Mouse (Mus musculus) forebrain, postnatal 0 days (tissue): ENCODE results near the gene D630045J12Rik. TPM values are rescaled to one million over a fixed set of nuclear protein-coding genes. Genes with fewer than 3 reads are reported as not detected.
A peak's percentile ranks its signal among the peaks of the same experiment; 100 is the strongest.

Experiments used
- ATAC-seq: fragments of 200-750 bp; cut with Nextera tagmentation; 2 replicates; pipeline ENCODE4 v1.8.0; 2017; ENCODE audit warnings: mild to moderate bottlenecking, moderate library complexity
- DNase-seq: peaks from one replicate; pipeline ENCODE4 v3.0.0-alpha.2; 2015
- H3K27ac ChIP-seq: fragments of 300-500 bp; sonication (generic); 2 replicates; pipeline ENCODE4 v1.5.1; 2014; ENCODE audit warnings: low read depth, mild to moderate bottlenecking, antibody characterized with exemption, low read length, moderate library complexity, mixed read lengths
- H3K27me3 ChIP-seq: fragments of 300-500 bp; sonication (generic); 2 replicates; pipeline ENCODE4 v1.6.1; 2014; ENCODE audit warnings: mild to moderate bottlenecking, low read length, mixed read lengths; ENCODE audit not compliant: insufficient read depth
- H3K36me3 ChIP-seq: fragments of 300-500 bp; sonication (generic); 2 replicates; pipeline ENCODE4 v1.6.1; 2014; ENCODE audit warnings: mild to moderate bottlenecking, moderate library complexity; ENCODE audit not compliant: insufficient read depth
- H3K4me1 ChIP-seq: fragments of 300-500 bp; sonication (generic); 2 replicates; pipeline ENCODE4 v1.6.1; 2014; ENCODE audit warnings: antibody characterized with exemption; ENCODE audit not compliant: insufficient read depth
- H3K4me2 ChIP-seq: fragments of 300-500 bp; sonication (generic); 2 replicates; pipeline ENCODE4 v1.6.1; 2014; ENCODE audit warnings: low read depth, mild to moderate bottlenecking, moderate library complexity
- H3K4me3 ChIP-seq: fragments of 300-500 bp; sonication (generic); 2 replicates; pipeline ENCODE4 v1.5.1; 2014; ENCODE audit warnings: low read depth, low read length, mixed read lengths
- H3K9ac ChIP-seq: fragments of 300-500 bp; sonication (generic); 2 replicates; pipeline ENCODE4 v1.6.1; 2014; ENCODE audit warnings: mild to moderate bottlenecking
- H3K9me3 ChIP-seq: fragments of 300-500 bp; sonication (generic); 2 replicates; pipeline ENCODE4 v1.6.1; 2016; ENCODE audit warnings: low read length
- CTCF ChIP-seq: sonication (generic); IDR thresholded peaks from 2 replicates; pipeline ENCODE4 v1.5.1; 2016; ENCODE audit warnings: antibody characterized with exemption, control low read depth, low read depth
- WGBS: fragments of 180-500 bp; shearing (Covaris S2); extraction: QIAGEN DNeasy Blood & Tissue Kit; methylation state at CpG from one replicate; pipeline ENCODE4 v1.1.7; 2014; 5-methylcytosine and 5-hydroxymethylcytosine counted together
- polyA plus RNA-seq: library from polyadenylated mRNA; unstranded; fragments of >200 nt; fragmentation: Nextera tagmentation; extraction: Ambion mirVana; gene quantifications from 2 replicates; pipeline ENCODE4 v1.2.1, GENCODE M21; 2015
- total RNA-seq: library from RNA; depleted of rRNA; stranded (reverse); fragments of >200 nt; gene quantifications from 2 replicates; pipeline ENCODE4 v1.2.3, GENCODE M21; 2014; rRNA removed

D630045J12Rik gene
- total RNA-seq (33.7 and 38.7 TPM in 2 replicates), polyA plus RNA-seq (7.7 and 11.4 TPM in 2 replicates)

GRCm38 (mm10) chr6:38253736-38254641 lies at the start of gene D630045J12Rik:
Gene D630045J12Rik (minus strand): TSS chr6:38254009.
- Histone ChIP-seq H3K4me3 (peak within 1 kb of the TSS; percentile 88), H3K27me3 (no peaks in the 10 kb centered on the region), H3K4me2 (peak within 1 kb of the TSS; percentile 73), H3K9ac (peak within 1 kb of the TSS; percentile 95), H3K36me3 (no peaks in the 10 kb centered on the region), H3K9me3 (no peaks in the 10 kb centered on the region), H3K4me1 (peaks cover 27% of the 10 kb centered on the region), H3K27ac (peak within 1 kb of the TSS; percentile 93)
- WGBS, result under 1% methylated on average over 97 of the region's 118 CpGs
- TF ChIP-seq CTCF, result 0 out of 2 replicates have a peak, but pooled peaks have one; percentile 1
- ATAC-seq (peak; percentile 94), DNase-seq (peak; percentile 77)

- H3K36me3 ChIP-seq, result peaks cover 10% of the 10 kb centered on the region
- H3K4me2 ChIP-seq, result peak within 1 kb of the TSS; percentile 78
- peak within 1 kb of the TSS; percentile 95 for H3K9ac ChIP-seq
- no peaks in the 10 kb centered on the region for H3K27me3 ChIP-seq
- no peaks in the 10 kb centered on the region for H3K9me3 ChIP-seq
- DNase-seq (peak; percentile 84), ATAC-seq (peak; percentile 96)
- H3K4me1 ChIP-seq, result peaks cover 8% of the 10 kb centered on the region; the same call in 1 of the 2 replicates
- peak; percentile 21; the same call in 1 of the 2 replicates for TF ChIP-seq CTCF
- WGBS, result under 1% methylated on average over 67 of the region's 70 CpGs
- H3K27ac ChIP-seq, result peak within 1 kb of the TSS; percentile 88
- H3K4me3 ChIP-seq, result peak within 1 kb of the TSS; percentile 78
Observed at GRCm38 (mm10) chr6:38298761-38299401, 45.1 kb upstream of the D630045J12Rik start, which contains the start of gene Zc3hav1l. Gene Zc3hav1l (minus strand): TSS chr6:38299259.

GRCm38 (mm10) chr6:38298246-38298635 lies 44.4 kb upstream of the D630045J12Rik start:
- peak; percentile 58 for DNase-seq
- Histone ChIP-seq H3K27me3 (no peaks in the 10 kb centered on the region), H3K36me3 (peaks cover 10% of the 10 kb centered on the region), H3K4me3 (peak overlapping the region; percentile 78), H3K4me2 (peak overlapping the region; percentile 78), H3K27ac (peak overlapping the region; percentile 88), H3K4me1 (peaks cover 8% of the 10 kb centered on the region; the same call in 1 of the 2 replicates), H3K9ac (peak overlapping the region; percentile 95), H3K9me3 (no peaks in the 10 kb centered on the region)
- WGBS, result under 1% methylated on average over 10 of the region's 10 CpGs
- ATAC-seq, result peak; percentile 49; the same call in 1 of the 2 replicates
- no peak for TF ChIP-seq CTCF

GRCm38 (mm10) chr6:38297580-38298245 lies 43.9 kb upstream of the D630045J12Rik start:
- peak; percentile 29 for DNase-seq
- H3K9me3 ChIP-seq, result no peaks in the 10 kb centered on the region
- peak overlapping the region; percentile 88 for H3K27ac ChIP-seq
- peaks cover 12% of the 10 kb centered on the region for H3K36me3 ChIP-seq
- TF ChIP-seq CTCF, result no peak
- peak overlapping the region; percentile 78 for H3K4me2 ChIP-seq
- H3K4me1 ChIP-seq, result peaks cover 8% of the 10 kb centered on the region; the same call in 1 of the 2 replicates
- WGBS, result 39% methylated on average over 12 of the region's 12 CpGs
- peak overlapping the region; percentile 95 for H3K9ac ChIP-seq
- peak overlapping the region; percentile 78 for H3K4me3 ChIP-seq
- no peak for ATAC-seq
- H3K27me3 ChIP-seq, result no peaks in the 10 kb centered on the region

GRCm38 (mm10) chr6:38293708-38294107 lies 39.9 kb upstream of the D630045J12Rik start:
- WGBS, result 50% methylated on average over 3 of the region's 3 CpGs
- Histone ChIP-seq H3K36me3 (peaks cover 21% of the 10 kb centered on the region), H3K4me2 (no peak overlapping the region), H3K4me1 (0 out of 2 replicates have a peak, but pooled peaks cover 5% of the 10 kb centered on the region), H3K27ac (no peak overlapping the region), H3K9ac (no peak overlapping the region), H3K9me3 (no peaks in the 10 kb centered on the region), H3K27me3 (no peaks in the 10 kb centered on the region), H3K4me3 (no peak overlapping the region)
- ATAC-seq (no peak), DNase-seq (no peak)
- TF ChIP-seq CTCF, result no peak

- ATAC-seq (no peak), DNase-seq (no peak)
- Histone ChIP-seq H3K27me3 (no peaks in the 10 kb centered on the region), H3K27ac (no peak overlapping the region), H3K4me2 (no peak overlapping the region), H3K4me3 (no peak overlapping the region), H3K4me1 (0 out of 2 replicates have a peak, but pooled peaks cover 5% of the 10 kb centered on the region), H3K9me3 (no peaks in the 10 kb centered on the region), H3K36me3 (peaks cover 21% of the 10 kb centered on the region), H3K9ac (no peak overlapping the region)
- no peak for TF ChIP-seq CTCF
- 18% methylated on average over 11 of the region's 11 CpGs for WGBS
Observed at GRCm38 (mm10) chr6:38292871-38293646, 39.2 kb upstream of the D630045J12Rik start.
